Mouse (Mus musculus) ovary, postnatal 10 days (tissue): ENCODE measurements at regions not wholly inside any gene's neighbourhood (a gene's known extent, or its start where the extent isn't known, plus 50 kb on each side); places are given as distances from the start of the nearest gene placed in this dataset.
A peak's percentile ranks its signal among the peaks of the same experiment; 100 is the strongest.

Experiments used
- DNase-seq: peaks from one replicate; pipeline ENCODE4 v3.0.0; 2022; ENCODE audit warnings: low spot score

GRCm38 (mm10) chr7:36940611-36941010 lies 242.7 kb downstream of the Tshz3 start:
- DNase-seq, result no peak

GRCm38 (mm10) chr7:36945024-36945815 lies 247.3 kb downstream of the Tshz3 start:
- no peak for DNase-seq

GRCm38 (mm10) chr7:36949511-36949910 lies 251.6 kb downstream of the Tshz3 start:
- DNase-seq, result no peak

GRCm38 (mm10) chr7:36955376-36955775 lies 257.5 kb downstream of the Tshz3 start:
- DNase-seq, result no peak

- DNase-seq, result no peak
Measured at GRCm38 (mm10) chr7:36958255-36958654, 260.3 kb downstream of the Tshz3 start.

- DNase-seq, result no peak
Measured at GRCm38 (mm10) chr7:36971772-36972171, 273.9 kb downstream of the Tshz3 start.

GRCm38 (mm10) chr7:36973654-36974320 lies 275.9 kb downstream of the Tshz3 start:
- no peak for DNase-seq

GRCm38 (mm10) chr7:36974573-36974972 lies 276.7 kb downstream of the Tshz3 start:
- no peak for DNase-seq

- DNase-seq, result no peak
Measured at GRCm38 (mm10) chr7:36975475-36975874, 277.6 kb downstream of the Tshz3 start.

- DNase-seq, result no peak
Measured at GRCm38 (mm10) chr7:36977819-36978218, 279.9 kb downstream of the Tshz3 start.

GRCm38 (mm10) chr7:36989380-36989779 lies 291.5 kb downstream of the Tshz3 start:
- no peak for DNase-seq

- no peak for DNase-seq
Measured at GRCm38 (mm10) chr7:37004601-37005000, 306.7 kb downstream of the Tshz3 start.

- DNase-seq, result no peak
Measured at GRCm38 (mm10) chr7:37005701-37006100, 307.8 kb downstream of the Tshz3 start.

- DNase-seq, result no peak
Measured at GRCm38 (mm10) chr7:37006921-37007320, 309.0 kb downstream of the Tshz3 start.

GRCm38 (mm10) chr7:37011180-37011754 lies 313.3 kb downstream of the Tshz3 start:
- no peak for DNase-seq

- no peak for DNase-seq
Measured at GRCm38 (mm10) chr7:37020078-37020477, 322.2 kb downstream of the Tshz3 start.

GRCm38 (mm10) chr7:37024501-37025025 lies 326.6 kb downstream of the Tshz3 start:
- DNase-seq, result no peak

GRCm38 (mm10) chr7:37064582-37065458 lies 366.9 kb downstream of the Tshz3 start:
- DNase-seq, result peak; percentile 61

GRCm38 (mm10) chr7:37077698-37078097 lies 379.8 kb downstream of the Tshz3 start:
- no peak for DNase-seq

GRCm38 (mm10) chr7:37078140-37078539 lies 380.2 kb downstream of the Tshz3 start:
- no peak for DNase-seq

- no peak for DNase-seq
Measured at GRCm38 (mm10) chr7:37089726-37090125, 391.8 kb downstream of the Tshz3 start.

GRCm38 (mm10) chr7:37092572-37092971 lies 394.7 kb downstream of the Tshz3 start:
- DNase-seq, result no peak
